Mouse (Mus musculus) lung, postnatal 0 days (tissue): ENCODE measurements at regions not wholly inside any gene's neighbourhood (a gene's known extent, or its start where the extent isn't known, plus 50 kb on each side); places are given as distances from the start of the nearest gene placed in this dataset.

Experiments used
- CTCF ChIP-seq: IDR thresholded peaks from 2 replicates; pipeline ENCODE4 v1.5.1; 2016; ENCODE audit warnings: antibody characterized with exemption, mild to moderate bottlenecking
- EP300 ChIP-seq: IDR thresholded peaks from 2 replicates; pipeline ENCODE4 v1.6.1; 2016; ENCODE audit warnings: antibody characterized with exemption, mild to moderate bottlenecking, control low read depth

DNA sequence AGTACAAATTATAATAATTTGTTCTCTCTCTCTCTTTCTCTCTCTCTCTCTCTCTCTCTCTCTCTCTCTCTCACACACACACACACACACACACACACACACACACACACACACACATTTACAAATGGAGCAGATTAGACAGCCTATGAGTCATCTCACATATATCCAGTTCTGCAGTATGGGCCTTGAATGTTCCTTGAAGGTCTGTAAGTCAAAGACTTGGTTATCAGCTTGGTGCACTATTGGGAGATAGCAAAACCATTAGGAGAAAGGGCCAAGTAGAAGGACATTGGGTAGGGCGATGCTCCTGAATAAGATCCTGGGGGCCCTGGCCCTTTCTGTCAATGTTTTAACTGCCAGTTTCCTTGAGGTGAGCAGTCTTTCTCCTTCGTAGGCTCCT lies 145.1 kb upstream of the Trib2 start:
- no peak for TF ChIP-seq CTCF
- TF ChIP-seq EP300: no peak
